Mouse (Mus musculus): ENCODE results near the gene Krba1.
A peak's percentile ranks its signal among the peaks of the same experiment; 100 is the strongest.

Krba1 gene

DNA sequence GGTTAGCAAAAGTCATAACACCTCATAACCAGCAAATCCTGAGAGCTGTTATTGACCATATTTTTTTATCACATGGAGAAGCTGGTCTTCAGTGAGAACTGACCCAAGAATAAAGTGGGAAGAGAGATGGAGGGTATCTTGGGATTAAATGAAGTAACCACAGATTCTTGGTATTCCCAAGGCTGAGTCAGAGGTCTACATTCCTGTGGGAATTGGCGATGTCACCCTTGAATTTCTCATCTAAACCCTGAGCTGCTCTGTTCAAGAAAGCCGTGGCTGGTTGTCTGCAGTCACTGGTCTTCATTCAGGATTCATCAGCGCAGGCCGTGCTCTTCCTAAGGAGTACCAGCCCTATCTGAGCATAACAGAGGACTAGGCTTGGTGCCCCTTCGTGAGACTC, 31.6 kb downstream of the Krba1 start:
- no peak for DNase-seq (ENCODE audit: low spot score in 2 of 2)

DNA sequence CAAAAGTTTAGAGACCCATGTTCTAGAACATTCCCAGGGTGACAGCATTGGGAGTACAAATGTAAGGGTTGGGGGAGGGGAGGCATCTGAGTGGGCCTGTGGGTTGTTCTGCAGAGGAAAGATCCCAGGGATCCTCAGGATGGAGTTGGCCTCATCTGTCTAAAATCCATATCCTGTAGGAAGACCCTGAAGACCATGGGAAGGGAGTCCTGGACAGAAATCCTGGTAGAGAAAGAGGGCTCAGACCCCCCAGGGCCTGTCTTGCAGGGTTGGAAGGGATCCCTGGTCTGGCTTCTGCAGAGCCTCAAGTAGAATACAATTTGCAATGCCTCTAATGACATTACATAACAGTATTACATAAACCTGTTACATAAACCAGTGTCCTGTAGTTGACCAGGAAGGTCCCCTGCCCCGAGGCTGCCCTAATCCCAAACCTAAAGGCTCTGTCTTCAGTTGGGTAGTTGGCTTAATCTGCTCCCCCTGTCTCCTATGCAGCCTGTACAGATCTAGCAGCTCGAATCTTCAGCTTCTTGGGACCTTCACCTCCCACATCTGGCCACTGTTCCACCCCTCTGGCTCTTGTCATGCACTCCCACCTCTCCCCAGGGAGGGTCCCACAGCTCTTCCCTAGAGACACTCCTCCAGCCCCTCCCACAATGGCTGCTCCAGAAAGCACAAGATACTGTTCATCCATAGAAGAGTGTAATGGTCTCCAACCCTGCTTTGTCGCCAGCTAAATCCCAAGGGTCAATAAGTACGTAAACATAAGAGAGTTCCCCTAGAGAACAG, 33.6 kb downstream of the Krba1 start:
- DNase-seq (ENCODE audit: low spot score in 2 of 2) = no peak

DNA sequence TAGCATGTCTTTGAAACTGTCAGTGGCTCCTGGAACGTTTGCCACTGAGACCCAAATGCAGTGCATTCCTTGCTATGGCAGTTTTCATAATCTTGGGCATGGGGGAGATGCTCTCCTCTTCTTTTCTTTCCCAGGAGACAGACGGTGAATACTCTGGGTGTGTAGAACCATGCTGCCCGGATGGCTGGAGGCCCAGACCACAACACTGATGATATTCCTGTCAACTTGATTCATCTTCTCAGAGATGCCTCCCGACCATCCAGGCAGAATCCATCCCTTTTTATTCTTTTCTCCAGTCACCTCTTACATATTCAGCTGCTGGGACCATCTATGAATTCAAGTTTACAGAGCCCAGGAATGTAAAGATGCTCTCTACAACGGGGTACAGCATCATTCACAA, 35.4 kb downstream of the Krba1 start:
- DNase-seq (ENCODE audit: low spot score in 2 of 2) = no peak

DNA sequence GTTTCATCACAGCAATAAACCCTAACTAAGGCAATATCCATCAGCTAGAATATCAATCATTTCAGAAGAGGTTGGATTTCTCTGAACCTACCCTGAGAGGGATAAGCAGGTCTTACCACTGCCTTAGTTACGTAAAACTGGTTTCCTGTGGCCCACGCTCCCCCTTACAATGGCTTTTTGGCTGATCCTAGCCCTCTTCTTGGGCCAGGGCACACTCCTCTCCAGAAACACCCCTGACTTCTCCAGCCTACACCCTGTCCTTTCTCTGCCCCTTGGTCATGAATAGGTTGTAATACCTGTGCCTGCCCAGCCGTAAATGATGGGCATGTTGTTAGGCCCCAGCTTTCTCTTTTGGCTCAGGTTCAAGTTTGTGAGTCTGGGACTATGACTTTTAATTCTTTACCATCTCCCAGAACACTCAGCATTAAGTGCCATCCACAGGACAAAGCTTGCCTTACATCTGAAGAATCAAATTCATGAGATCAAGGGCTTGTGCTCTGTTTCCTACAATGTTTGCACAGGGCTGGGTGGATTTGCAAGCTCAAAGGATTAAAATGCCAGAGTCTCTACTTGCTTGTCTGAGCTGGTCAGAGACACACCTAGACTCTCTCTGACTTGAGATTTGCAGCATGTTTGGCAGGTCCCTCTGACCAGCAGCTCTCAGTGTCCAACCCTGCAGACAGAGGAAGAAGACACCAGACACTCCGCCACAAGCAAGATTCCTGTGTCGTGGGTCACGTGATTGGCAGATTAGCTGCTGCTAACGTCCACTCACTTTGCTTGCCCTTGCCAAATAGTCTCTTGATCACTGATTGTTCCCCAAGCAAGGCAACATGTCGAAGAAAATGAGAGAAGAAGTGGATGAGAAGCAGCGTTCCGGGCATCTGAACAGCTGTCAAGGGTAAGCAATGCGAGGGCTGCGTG, 37.8 kb downstream of the Krba1 start:
- no peak for DNase-seq (ENCODE audit: low spot score in 2 of 2)

DNA sequence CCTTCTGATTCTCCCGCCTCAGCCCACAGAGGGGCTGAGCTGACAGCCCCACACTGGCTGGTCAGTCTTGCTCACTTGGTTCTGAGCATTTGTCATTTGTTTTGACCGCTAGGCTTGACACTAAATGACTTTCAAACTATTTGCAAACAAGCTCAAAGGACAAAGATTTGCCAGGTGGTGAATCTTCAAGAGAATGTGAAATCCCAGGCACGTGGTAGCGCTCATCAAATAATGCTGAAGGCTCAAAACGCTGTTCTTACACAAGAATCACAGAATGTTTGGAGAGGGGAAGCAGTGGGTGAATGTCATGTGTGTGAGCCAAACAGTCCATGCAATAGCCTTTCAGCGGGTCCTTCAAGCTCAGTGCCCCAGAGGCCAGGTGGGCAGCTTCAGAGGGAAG, 39.3 kb downstream of the Krba1 start:
- DNase-seq (ENCODE audit: low spot score in 2 of 2) = no peak

DNA sequence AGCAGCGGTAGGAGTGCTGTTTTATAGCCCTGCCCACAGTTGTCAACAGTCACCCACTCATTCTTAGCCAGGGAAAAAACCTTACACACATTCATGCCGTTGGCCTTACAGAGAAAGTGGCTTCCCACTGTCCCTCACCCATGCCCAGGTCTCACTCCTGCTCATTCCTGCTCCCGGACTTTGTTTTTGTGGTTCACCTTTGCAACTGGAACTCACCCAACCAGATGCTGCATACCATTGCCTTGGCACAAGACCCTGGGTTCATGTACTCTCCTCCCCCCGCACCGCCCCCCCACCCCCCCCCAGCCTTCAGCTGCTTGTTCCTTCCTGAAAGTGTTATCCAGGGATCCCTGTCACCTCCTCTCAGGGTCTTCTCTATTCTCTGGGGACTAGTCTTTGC, 39.7 kb downstream of the Krba1 start:
- DNase-seq (ENCODE audit: low spot score in 2 of 2) = no peak

DNA sequence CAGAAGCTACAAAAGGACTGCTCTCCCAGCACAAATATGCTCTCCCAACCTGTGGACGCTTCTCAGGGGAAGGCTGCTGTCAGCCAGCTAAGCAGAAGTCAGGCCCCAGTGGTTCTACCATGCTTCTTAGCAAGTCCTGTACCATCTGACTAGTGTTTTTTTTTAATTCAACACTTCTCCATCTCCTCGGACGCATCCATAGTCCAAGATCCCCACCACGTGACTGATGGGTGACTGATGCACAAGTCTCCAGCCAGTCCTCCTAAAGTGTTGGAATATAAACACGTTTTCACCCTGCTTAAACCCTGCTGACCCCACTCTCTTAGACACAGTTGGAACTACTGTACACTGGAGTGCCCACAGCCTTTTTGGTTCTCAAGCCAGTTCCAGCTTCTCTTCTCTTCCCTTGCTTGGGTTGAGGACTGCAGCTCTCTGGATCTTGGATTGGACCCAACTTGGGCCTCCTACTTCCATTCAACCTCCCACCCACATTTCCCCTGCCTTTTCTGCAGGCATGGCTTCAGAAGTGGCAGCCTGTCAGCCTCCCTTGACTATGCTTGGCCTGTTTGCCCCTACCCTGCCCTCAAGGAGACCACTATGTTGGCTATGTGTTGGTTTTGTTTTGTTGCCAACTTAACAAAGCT, 40.4 kb downstream of the Krba1 start:
- DNase-seq (ENCODE audit: low spot score in 2 of 2) = no peak

DNA sequence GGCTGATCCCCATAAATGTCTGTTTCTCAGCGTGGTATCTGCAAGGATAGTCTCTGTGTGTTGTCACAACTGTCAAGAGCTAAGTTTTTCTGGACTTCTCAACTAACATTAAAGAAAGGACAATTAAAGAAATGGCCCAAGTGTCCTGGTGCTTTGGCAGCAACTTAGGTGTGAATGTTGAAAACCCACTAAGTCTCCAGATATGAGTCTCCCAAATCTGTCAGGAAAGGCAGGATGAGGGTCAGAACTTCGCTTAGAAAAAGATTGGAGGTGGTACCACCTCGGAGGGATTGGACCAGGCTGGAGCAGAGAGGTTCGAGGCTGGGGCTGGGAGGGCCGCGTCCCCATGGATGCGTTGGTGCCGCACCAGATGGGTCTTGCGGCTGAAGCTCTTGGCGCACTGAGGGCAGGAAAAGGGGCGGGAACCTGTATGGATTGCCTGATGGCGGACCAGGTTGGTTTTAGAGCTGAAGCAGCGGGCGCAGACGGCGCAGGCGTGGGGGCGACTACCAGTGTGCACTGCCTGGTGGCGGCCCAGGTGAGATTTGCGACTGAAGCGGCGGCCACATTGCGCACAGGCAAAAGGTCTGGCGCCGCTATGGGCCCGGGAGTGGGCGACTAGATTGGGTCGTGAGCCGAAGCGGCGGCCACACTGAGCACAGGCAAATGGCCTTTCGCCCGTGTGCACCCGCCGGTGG, 42.4 kb downstream of the Krba1 start:
- no peak for DNase-seq (ENCODE audit: low spot score in 2 of 2)

DNA sequence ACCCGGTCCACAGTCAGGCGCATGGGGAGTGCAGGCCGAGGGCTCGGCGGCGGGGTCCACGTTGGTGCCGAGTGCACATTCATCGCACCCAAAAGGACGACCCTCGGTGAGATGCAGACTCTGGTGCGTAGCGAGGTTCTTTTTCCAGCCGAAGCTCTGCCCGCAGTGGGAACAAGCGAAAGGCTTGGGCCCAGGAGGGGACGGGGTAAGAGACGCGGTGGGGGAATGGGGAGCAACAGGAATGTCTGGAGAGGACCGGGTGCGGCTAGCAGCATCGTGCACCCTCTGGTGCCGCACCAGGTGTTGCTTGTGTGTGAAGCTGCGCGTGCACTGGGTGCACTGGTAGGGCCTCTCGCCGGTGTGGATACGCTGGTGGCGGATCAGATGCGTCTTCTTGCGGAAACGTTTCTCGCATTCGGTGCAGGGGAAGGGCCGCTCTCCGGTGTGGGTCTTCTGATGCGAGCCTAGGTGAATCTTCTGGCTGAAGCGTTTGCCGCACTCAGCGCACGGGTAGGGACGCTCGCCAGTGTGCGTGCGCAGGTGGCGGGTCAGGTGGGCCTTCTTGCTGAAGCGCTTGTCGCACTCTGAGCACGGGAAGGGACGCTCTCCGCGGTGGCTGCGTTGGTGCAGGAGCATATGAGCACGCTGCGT, 43.2 kb downstream of the Krba1 start:
- DNase-seq (ENCODE audit: low spot score in 2 of 2) = no peak

DNA sequence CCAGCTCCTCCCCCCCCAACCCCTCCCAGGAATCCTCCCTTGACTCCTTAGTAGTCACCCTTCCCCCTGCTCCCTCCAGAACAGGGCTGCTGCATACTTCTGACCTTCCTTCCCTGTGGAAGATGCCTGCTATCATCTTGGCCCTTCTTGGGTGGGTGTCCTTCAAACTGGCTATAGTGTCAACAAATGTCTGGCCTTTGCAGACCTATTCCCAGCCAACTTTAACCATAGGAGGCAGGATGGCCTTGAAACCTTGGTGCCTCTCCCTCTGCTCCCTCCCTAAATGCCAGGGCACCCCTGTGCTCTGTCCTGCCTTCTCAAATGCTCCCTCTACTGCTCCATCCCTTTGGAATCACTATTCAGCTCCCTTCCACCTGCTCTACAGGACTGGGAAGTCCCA, 44.3 kb downstream of the Krba1 start:
- no peak for DNase-seq (ENCODE audit: low spot score in 2 of 2)

DNA sequence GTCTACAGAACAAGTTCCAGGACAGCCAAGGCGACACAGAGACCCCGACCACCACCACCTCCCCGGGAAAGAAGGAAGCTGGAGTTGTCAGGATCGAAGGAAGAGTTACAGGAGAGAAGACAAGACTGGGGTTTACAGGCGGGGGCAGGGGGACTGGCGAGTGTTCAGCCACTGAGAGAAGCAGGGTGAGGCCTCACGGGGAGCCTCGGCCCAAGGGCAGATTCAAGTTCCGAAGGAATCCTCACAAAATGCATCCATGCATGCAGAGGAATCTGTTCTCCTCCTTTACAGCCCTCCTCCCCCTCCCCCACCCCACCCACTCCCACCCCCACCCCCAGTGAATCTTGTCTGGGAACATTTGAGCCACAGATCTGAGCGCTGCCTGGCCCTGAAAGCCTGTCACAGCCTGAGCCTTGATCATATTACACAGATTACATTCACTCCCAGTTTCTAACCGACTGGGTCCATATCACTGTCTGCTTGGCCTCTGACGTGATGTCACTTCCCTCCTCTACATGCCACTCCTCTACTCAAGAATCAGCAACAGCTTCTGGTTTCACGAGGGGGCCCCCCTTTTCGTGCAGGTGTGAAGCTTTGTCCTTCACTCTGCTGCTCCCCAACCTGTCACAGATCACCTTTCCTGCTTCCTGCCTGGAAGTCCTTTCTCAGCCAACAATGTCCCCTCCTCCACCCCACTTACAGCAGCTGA, 45.1 kb downstream of the Krba1 start:
- no peak for DNase-seq (ENCODE audit: low spot score in 2 of 2)

DNA sequence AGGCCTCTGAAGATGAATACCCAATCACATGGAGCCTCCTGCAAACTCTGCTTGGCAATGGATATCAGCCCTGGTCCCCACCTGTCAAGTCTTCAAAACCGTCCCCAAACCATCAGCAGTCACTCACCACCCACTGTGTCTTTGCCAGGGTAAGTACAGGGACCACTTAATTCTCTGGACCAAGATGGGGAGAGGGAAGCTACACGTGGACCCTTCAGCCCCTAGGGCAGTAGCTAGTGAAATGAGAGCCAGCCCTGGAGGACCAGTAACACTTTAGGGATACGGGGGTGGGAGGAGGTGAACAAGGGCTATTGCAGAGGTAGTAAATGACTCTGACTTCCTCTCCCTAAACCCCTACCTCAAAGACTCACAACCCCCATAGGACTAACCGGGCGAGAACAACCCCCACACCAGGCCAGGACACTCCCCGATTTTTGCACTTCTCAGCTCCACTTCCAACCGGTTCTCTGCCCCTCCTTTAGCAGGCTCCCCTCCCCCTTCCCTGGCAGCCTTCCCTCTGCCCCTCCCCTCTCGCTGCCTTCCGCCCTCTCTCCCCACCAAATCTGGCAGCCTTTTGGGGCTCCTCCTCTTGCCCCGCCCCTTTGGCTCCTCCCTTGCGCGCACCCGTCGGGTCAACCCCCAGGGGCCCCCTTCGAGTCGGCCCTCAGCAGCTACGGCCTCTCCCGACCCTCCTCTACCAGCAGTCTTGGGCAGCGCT, 48.4 kb downstream of the Krba1 start:
- peak; percentile 91 to 92 for DNase-seq (ENCODE audit: low spot score in 2 of 2)

DNA sequence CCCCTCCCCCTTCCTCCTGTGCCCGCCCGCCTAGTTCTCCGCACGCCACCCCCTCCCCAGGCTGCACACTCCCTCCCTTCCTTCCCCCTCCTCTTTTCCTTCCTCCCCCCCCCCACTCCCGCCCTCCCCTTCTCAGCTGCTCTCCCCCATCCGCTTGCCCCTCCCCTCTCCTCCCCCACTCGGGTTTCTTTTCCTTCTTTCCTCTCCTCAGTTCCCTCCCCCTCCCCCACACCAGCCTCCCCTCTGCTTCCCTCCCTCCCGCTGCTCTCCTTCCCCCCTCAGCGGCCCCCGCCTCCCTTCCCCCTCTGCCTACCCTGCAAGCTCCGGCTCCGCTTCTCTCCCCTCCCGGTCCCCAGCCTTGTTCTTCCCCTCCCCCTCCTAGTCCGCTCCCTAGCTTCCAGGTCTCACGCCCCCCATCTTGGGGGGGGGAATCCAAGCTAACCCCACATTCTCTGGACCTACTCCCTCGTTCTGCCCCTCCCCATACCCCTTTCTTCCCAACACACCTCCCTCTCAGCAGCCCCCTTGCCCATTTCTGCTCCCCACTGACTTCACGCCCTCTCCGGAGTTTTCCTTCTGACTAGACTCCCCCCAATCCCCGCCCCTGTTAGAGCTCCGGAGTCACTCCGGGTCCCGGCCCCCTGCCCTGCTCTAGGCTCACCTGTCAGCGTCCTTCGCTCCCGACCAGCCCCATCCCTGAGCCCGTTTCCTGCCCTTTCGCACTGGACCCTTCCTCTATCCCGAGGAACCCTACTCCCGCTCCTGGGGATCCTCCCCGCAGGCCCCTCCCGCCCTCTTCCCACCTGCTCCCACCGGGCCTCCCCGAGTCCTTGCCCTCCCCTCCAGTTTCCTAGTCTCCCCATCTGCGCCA, 49.2 kb downstream of the Krba1 start:
- DNase-seq (ENCODE audit: low spot score in 2 of 2) = peak in 1 of 2 experiments; percentile 20

DNA sequence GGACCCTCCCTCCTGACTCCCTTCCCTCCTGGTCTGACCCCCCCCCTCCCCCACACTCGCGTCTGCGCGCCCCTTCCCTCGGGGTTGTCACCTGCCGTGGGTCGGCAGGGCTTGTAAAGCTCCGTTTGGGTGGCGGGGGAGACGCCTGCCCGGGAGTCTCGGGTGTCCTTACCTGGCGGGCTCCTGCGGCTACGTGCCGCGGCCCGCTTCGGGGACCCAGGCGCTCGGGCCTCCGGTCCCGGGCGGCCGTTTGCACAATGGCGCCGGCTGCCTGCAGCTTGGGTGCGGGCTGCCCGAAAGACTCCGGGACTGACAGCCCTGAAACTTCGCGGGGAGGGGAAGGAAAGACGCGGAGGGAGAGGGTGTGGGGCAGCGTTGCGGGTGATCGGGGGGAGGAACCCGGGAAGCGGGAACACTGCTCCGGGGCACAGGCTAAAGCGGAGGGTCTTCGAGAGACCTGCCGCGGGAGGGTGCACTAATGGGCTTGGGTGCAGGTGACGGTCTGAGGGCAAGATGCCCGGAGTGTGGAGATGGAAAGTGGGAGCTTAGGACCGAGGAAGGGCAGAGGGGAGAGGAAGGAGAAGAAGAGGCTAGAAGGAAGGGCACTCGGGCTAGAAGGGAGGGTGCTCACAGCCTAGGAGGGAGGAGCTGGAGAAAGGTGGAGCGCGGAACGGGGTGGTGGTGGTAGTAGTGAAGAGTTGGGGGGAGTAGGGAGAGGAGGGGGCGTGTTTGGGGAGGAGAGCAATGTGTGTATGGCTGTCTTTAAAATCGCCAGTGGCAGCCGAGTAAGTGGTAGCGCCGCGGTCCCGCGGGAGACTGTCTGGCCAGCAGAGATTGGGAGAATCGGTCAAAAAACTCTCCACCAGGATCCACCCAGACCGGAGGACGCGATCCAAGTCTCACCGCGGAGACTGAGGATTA, 50.1 kb downstream of the Krba1 start, which contains the start of gene Zfp467:
TSS of gene Zfp467 (minus strand) at position 645 of the 921 bp plus-strand sequence.
- peak; percentile 14 to 23 for DNase-seq (ENCODE audit: low spot score in 2 of 2)

DNA sequence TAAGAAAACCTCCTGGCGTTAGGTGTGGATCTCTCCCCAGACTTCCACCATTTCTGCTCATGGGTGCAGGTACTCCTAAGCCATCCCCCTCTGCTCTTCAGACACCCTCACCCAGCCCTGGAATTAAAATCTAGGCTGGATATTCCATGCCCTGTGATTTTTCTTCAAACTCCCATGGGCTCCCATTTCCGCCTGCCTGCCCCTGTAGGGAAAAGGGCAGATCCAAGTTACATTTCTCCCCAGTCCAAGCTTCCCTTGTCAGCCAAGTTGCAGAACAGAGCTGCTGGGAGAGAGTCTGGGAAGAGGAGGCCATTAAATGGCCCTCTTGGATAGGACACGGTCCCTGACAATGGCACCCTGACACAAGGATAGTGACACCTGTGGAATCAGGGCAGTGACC, 50.9 kb downstream of the Krba1 start:
- DNase-seq (ENCODE audit: low spot score in 2 of 2) = no peak

DNA sequence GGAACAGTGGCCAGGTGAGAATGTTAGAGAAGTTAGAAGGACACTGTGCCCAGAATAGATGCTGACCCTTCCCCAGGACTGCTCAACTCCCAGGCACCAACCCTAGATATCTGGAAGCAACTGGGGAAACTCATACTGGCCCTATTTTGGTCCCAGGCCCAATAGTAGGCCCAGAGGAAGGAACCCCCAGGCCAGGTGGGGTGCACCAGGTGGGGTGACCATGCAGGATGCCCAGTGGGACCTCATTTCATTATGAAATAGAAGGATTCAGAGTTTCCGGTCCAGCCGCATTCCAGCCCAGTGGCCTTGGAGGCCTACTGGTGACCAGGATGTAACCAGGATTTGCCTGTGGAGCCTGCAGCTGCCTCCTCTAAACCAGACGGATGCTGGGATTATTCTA, 51.5 kb downstream of the Krba1 start:
- DNase-seq (ENCODE audit: low spot score in 2 of 2) = no peak

DNA sequence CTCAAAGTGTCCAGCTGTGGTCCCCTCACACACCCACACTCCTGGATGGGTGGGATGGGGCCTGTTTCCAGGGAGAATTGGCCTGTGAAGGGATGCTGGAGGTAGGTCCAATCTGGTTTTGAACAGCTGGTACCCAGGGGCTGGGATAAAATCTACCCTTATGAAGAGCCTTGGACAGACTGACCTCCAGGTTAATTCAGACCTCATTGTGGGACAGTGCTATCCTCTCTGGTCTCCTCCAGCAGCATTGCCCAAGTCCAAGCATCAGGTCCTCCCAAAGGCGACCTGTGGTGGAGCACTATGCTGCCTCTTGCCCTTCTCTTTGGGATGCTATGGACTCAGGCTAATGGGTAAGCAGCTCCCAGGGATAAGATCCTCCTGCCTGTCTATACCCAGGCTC, 52.5 kb downstream of the Krba1 start, which contains the start of gene Sspo:
TSS of gene Sspo (plus strand) at position 301 of the 400 bp plus-strand sequence.
- no peak for DNase-seq (ENCODE audit: low spot score in 2 of 2)

DNA sequence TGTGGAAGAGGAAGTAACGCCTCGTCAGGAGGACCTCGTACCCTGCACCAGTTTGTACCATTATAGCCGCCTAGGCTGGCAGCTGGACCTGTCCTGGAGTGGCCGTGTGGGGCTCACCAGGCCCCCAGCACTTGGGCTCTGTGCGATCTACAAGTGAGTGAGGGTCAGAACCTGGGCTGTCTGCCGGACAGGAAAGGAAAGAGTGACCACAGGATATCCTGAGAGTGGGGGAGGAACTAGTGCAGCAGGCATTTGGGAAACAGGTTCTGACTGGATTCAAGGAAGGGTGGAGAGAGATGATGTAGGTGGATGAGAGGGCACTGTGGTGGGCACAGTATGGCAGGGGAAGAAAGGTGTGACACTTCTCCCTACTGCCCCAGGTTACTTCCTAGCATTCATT, 53.1 kb downstream of the Krba1 start:
- DNase-seq (ENCODE audit: low spot score in 2 of 2) = no peak
